Mouse (Mus musculus) ES-E14 (cell line): ENCODE data around the gene Ly6f. TPM values are rescaled to one million over a fixed set of nuclear protein-coding genes. Genes with fewer than 3 reads are reported as not detected.

Experiments
- DNase-seq: peaks from one replicate; pipeline ENCODE4 v3.0.0-alpha.2; 2013; ENCODE audit warnings: low read depth, low spot score
- H3K27ac ChIP-seq: 2 replicates; pipeline ENCODE4 v1.5.1; 2012; ENCODE audit warnings: low read depth, mild to moderate bottlenecking, low read length, moderate library complexity, mixed read lengths; ENCODE audit not compliant: poor library complexity, insufficient read depth, severe bottlenecking
- H3K36me3 ChIP-seq: 2 replicates; pipeline ENCODE4 v1.6.1; 2012; ENCODE audit warnings: mild to moderate bottlenecking, low read length, moderate library complexity, mixed read lengths; ENCODE audit not compliant: control insufficient read depth, poor library complexity, insufficient read depth, severe bottlenecking
- H3K4me1 ChIP-seq, 2 experiments: fragments of 150-350 bp in 1 of 2; sonication (generic) in 1 of 2; 2 replicates each; pipeline ENCODE4 v1.6.1; 2012; ENCODE audit warnings: low read length in 2 of 2, mild to moderate bottlenecking in 1 of 2, mixed read lengths in 1 of 2; ENCODE audit not compliant: control insufficient read depth in 2 of 2, insufficient read depth in 2 of 2, poor library complexity in 1 of 2
- H3K4me3 ChIP-seq, 2 experiments: fragments of 150-350 bp in 1 of 2; sonication (generic) in 1 of 2; 2 replicates each; pipeline ENCODE4 v1.5.1; 2012; ENCODE audit warnings: low read length in 2 of 2, low read depth in 1 of 2, mild to moderate bottlenecking in 1 of 2, mixed read lengths in 1 of 2; ENCODE audit not compliant: insufficient read depth in 1 of 2, poor library complexity in 1 of 2, severe bottlenecking in 1 of 2
- H3K9ac ChIP-seq: 2 replicates; pipeline ENCODE4 v1.6.1; 2012; ENCODE audit warnings: low read depth, mild to moderate bottlenecking, low read length, mixed read lengths; ENCODE audit not compliant: poor library complexity, insufficient read depth, severe bottlenecking
- H3K9me3 ChIP-seq: fragments of 150-350 bp; sonication (generic); 2 replicates; pipeline ENCODE4 v1.6.1; 2012; ENCODE audit warnings: low read depth, mild to moderate bottlenecking, low read length; ENCODE audit not compliant: control insufficient read depth, insufficient read depth
- CHD2 ChIP-seq: IDR thresholded peaks from 2 replicates; pipeline ENCODE4 v1.6.1; 2014; ENCODE audit warnings: mild to moderate bottlenecking, low read depth, low read length, inconsistent platforms
- HCFC1 ChIP-seq: IDR thresholded peaks from 2 replicates; pipeline ENCODE4 v1.6.1; 2012; ENCODE audit warnings: low read length, inconsistent platforms, borderline replicate concordance; ENCODE audit not compliant: insufficient read depth
- MAFK ChIP-seq: IDR thresholded peaks from 2 replicates; pipeline ENCODE4 v1.6.1; 2014; ENCODE audit warnings: mild to moderate bottlenecking, low read depth, low read length, inconsistent platforms; ENCODE audit not compliant: insufficient read depth
- ZC3H11A ChIP-seq: IDR thresholded peaks from 2 replicates; pipeline ENCODE4 v1.6.1; 2012; ENCODE audit warnings: low read depth, mild to moderate bottlenecking, inconsistent platforms, low read length, borderline replicate concordance
- ZNF384 ChIP-seq: IDR thresholded peaks from 2 replicates; pipeline ENCODE4 v1.6.1; 2012; ENCODE audit warnings: low read depth, low read length, inconsistent platforms
- in situ Hi-C, 2 experiments: fragments of 600-800 bp; cut with MboI; formaldehyde crosslinking; loops; one replicate each; pipeline ENCODE4 v1.15.1; 2025; ENCODE audit warnings: low sequenced_read_pairs in 2 of 2, inconsistent platforms in 1 of 2; ENCODE audit not compliant: unreplicated experiment in 2 of 2
- total RNA-seq: library from RNA; depleted of rRNA; stranded (reverse); fragments of 300-350 nt; gene quantifications from 2 replicates; pipeline ENCODE4 v1.2.3, GENCODE M21; 2012

Gene Ly6f
- total RNA-seq, 1 experiment: 0.36 TPM

GRCm38 (mm10) chr15:75268916-75269829 lies 952 bp downstream of the Ly6f start:
- no peak overlapping the region for H3K9ac ChIP-seq

GRCm38 (mm10) chr15:75270169-75270568 lies 1.9 kb downstream of the Ly6f start:
- Histone ChIP-seq H3K27ac (no peak overlapping the region), H3K9me3 (no peaks in the 10 kb centered on the region), H3K4me1 (no peaks in the 10 kb centered on the region), H3K9ac (no peak overlapping the region), H3K36me3 (no peaks in the 10 kb centered on the region), H3K4me3 (no peak overlapping the region)
- in situ Hi-C loops: no loop called here
- TF ChIP-seq ZC3H11A (no peak), HCFC1 (no peak), MAFK (no peak), ZNF384 (no peak), CHD2 (no peak)
- no peak for DNase-seq

More at GRCm38 (mm10) chr15:75268916-75269829, 952 bp downstream of the Ly6f start:
- TF ChIP-seq ZC3H11A: no peak
- TF ChIP-seq HCFC1: no peak
- H3K9me3 ChIP-seq: no peaks in the 10 kb centered on the region
- H3K4me3 ChIP-seq: no peak overlapping the region
- in situ Hi-C loops: no loop called here
- H3K4me1 ChIP-seq: no peaks in the 10 kb centered on the region
- DNase-seq: no peak
- no peaks in the 10 kb centered on the region for H3K36me3 ChIP-seq
- H3K27ac ChIP-seq: no peak overlapping the region

GRCm38 (mm10) chr15:75270691-75271362 lies 2.6 kb downstream of the Ly6f start:
- Histone ChIP-seq H3K4me3 (no peak overlapping the region), H3K36me3 (no peaks in the 10 kb centered on the region), H3K27ac (no peak overlapping the region), H3K4me1 (no peaks in the 10 kb centered on the region), H3K9ac (no peak overlapping the region), H3K9me3 (no peaks in the 10 kb centered on the region)
- DNase-seq: no peak
- in situ Hi-C loops: no loop called here
- no peak for TF ChIP-seq MAFK
- TF ChIP-seq CHD2: no peak
- TF ChIP-seq ZC3H11A: no peak
- no peak for TF ChIP-seq ZNF384
- TF ChIP-seq HCFC1: no peak

- no peak overlapping the region for H3K4me3 ChIP-seq
- in situ Hi-C loops: no loop called here
- H3K9me3 ChIP-seq: no peaks in the 10 kb centered on the region
- no peak for DNase-seq
- TF ChIP-seq MAFK (no peak), HCFC1 (no peak), ZNF384 (no peak), ZC3H11A (no peak), CHD2 (no peak)
- no peaks in the 10 kb centered on the region for H3K4me1 ChIP-seq
- H3K27ac ChIP-seq: no peak overlapping the region
- no peaks in the 10 kb centered on the region for H3K36me3 ChIP-seq
- H3K9ac ChIP-seq: no peak overlapping the region
Measured at GRCm38 (mm10) chr15:75271426-75271825, 3.2 kb downstream of the Ly6f start.
